Mouse (Mus musculus): ENCODE measurements at regions not wholly inside any gene's neighbourhood (a gene's known extent, or its start where the extent isn't known, plus 50 kb on each side); places are given as distances from the start of the nearest gene placed in this dataset.

DNA sequence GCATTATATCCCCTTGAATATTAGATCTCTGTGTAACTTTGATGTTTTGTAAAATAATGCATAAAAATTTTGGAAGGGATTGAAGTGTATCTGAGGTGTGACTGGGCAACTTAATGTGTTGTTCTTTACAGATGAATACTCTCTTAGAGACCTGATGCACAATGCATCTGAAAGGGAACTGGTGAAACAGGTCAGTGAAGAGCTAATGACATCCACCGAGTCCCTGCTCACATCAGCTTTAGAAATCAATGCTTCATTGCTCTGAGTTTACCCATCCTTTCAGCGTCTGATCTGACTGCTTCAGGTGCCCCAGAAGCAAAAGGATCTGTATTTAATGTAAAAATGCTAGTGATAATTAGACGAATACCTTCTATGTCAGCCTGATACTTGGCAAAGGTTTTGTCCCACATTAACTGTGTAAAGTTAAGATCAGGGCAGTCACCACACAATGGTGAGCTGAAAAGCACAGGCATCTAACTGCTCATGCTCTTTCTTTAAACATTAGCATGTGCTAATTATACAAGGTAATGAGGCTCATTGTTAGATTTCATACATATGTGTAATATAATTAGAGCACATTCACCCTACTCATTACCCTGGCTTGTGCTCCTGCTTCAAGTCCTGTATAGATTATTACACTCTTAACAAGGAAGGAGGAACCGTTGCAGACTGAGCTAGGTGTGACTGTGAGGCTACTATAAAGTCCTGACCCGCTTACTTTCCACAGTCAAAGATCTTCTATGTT is 204.6 kb upstream of the Tlr4 start:
- DNase-seq (ENCODE audit: extremely low spot score, low read depth, low spot score) = no peak

DNA sequence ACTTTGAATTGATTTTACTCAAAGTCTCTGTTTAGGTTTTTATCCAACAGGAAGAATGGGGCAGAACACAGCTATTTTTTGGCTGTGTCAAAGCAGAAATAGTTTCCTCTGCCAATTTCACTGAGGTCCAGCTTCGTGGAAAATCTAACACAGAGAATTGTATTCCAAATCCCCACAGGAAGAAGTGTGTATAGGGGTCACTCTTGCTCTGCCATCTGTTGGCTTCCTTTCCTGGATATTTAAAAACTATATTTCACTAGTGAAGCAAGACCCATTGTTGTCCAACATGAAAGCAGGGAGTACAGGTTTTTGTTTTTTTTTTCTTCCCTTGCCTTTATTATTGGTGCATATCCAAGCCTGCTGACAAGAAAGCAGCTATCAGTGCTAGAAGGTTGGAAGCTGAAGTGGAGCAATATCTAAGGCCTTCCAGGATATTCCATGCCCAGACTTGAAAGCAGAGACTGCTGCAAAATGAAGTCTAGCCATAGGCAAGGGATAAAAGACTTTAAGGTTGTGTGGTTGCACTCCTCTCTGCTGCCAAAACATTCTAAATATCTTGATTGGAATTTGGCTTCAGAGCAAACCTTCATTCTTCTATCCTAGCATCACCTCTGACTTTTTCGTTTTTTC is 208.5 kb upstream of the Tlr4 start:
- DNase-seq (ENCODE audit: extremely low spot score, low read depth, low spot score) = no peak

DNA sequence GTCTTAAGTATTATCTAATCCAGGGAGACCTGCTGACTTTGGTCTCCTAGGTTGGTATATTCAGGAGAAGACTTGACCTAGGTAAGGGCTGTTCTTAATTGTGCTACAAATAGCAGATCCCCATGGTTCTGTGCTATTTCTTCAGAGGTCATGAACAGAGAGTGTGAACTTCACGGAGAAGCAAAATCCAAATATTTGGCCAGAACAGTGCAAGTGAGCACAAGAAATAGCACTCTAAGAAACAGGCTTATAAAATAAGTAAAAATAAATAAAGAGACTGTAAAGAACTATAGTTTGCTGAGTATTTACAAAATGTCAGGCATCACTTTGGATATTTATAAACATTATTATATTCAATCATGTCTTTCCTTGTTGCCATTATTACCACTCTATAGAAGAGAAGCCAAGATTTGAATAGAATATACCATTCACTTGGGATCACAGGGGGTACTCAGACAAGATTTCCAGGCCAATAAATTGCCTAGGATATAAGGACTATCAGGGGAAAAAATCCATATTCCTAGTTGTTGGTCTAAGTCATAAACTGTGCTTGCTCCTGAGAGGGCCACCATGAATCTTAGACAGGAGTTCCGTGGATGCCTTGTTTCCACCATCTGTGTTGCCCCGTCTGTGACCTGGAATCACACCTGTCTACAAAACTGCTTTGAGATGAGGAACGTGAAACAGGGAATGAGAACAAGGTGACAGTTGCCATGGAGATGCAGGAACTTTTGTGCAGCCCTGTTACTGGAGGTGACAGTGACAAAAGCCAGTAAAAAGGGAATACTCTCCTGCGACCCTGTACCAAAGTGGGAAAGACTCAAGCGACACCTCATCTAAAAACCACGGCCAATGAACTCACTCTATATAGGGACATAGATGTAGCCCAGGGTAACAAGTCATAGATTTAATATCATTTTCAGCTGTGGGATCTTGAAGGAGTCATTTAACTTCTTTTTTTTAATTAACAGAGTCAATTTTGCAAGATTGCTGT is 209.3 kb upstream of the Tlr4 start:
- peak; percentile 5 for DNase-seq (ENCODE audit: extremely low spot score, low read depth, low spot score)

DNA sequence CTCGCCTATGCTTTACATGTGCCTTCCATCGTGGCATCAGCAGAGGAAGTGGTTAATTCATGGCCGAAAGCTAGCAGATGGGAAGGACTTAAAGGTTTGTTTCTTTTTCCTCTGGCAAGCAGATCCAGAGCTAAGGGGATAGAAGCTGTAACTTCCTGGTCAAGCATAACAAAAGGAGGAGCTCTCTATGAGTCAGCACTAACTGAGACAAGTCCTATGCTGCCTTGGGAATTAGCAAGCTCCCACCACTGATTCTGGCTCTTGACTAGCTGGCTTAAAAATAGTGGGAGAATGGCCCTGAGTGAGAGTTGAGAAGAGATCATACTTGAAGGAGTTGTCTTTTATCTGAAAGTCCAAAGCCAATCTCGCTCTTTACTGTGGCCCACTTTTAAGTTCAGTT is 210.3 kb upstream of the Tlr4 start:
- DNase-seq (ENCODE audit: extremely low spot score, low read depth, low spot score) = no peak

DNA sequence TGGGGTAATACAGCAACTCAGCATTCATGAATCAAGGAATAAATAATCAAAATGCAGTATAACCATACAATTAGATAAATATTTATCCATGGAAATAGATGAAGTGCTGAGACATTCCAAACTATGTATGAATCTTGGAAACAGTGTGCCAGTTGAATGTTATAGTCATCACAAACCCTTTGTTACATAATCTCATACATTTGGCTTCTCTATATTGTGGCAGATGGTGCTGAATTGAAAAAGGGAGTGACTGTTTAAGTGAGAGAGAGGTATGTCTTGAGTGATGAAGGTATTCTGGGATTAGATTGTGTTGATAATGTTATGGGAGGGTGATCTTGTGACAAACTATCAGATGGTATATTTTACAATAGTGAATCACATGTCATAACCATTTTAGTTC is 200.4 kb upstream of the Astn2 start:
- DNase-seq (ENCODE audit: extremely low spot score, low read depth, low spot score) = no peak

DNA sequence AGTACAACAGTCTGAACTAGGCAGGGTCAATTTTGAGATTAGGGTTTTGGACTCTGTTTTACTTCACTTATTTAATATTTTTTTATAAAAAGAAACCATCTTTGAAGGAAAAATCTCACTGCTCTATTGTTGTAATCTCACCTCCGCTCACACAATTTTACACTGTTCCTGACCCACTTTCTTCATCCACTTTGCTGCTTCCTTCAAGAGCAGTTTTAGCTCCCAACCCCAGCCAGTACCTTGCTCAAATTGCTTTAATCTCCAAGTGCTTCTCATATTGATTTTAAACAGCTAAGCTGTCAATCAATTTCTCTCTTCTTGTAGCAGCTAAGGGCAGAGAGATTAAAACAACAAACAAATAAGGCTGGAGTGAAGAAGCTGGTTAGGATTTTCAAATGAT is 194.3 kb upstream of the Astn2 start:
- no peak for DNase-seq (ENCODE audit: extremely low spot score, low read depth, low spot score)

DNA sequence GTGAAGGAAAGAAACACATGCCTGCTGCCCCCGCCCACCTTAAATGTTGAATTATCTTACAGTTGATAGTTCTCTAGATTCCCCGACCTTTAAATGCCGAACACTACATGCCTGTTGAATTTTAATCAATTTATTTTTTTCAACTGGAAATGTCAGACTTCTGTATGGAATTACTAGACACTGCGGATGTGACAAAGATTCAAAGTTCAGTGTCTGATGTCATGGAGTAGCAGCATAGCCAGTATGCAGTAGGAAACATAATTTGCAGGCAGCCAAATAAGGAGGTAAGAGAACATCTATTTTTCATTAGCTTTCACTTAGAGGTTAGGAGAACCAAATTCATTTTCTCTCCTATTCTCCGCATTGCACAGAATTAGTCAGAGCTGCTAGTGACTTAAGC is 182.2 kb upstream of the Astn2 start:
- DNase-seq (ENCODE audit: extremely low spot score, low read depth, low spot score) = no peak

DNA sequence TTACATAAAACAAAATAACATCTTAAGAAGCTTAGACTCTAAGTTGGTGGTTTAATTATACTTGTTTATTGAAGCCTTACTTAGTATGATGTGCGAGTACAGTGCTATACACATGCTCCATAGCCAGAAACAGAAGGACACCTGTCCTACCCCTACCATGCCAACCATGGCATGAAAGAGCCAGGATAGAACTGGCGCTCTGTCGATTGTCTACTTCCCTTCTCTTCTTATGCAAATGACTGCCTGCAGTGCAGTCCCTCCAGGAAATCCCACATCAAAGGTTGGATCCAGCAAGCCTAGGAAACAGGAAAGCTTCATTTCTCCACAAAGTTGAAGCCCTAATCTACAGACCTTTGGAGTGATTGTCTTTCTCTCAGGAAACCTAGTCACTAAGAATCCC is 181.8 kb upstream of the Astn2 start:
- DNase-seq (ENCODE audit: extremely low spot score, low read depth, low spot score) = no peak

DNA sequence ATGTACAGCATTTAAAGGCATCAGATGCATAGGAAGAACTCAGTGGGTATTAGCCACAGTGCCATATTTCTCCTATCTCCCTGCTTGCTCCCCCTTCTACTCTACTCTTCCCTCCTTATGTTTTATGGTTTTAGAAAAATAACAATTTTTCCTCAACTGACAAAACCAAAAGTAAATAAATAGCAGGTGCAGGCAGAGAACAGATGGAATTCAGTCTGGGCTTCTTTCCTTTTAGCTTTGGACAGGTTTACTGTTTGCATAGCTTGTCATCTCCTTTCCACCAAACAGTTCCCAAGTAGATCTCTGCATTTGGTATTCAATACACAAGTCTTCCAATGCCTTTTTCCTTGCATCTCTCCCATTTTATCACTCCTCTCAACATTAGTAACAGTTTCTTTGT is 152.5 kb upstream of the Astn2 start:
- DNase-seq (ENCODE audit: extremely low spot score, low read depth, low spot score) = no peak

DNA sequence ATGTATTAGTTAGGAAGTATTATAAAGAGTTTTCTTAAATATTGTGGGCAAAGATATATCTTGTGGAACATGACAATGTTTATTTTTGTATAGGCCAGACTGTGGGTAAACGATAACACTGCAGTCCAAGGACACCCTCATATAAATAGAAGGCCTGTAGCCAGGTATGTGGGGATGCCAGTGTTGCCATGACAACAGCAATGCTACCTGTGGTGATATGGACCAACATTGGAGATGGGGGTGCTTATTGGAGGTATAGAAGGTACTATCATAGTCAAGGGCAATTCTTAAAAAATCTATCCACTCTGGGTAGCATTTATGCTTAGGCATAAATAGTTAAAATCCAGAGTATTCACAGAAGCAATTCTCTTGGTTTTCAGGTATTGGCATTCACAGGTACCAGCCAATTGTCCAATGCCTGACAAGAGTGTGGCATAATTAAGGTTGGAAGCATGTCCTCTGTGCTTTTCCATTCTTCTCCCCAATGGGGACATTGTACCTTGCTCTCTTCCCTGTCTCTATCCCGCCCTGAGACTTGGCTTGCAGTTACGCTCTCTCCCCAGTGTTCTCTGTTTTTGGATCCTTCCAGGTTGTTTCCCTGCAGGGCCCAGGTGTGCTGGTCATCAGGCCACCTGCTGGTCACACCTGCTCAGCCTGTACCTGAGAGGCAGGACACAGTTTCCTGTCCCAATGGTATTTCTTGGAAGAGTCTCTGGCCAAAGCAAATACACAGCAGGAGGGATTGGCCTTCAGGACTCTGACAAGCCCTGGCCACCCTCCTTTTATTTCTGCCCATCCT is 146.1 kb upstream of the Astn2 start:
- DNase-seq (ENCODE audit: extremely low spot score, low read depth, low spot score) = no peak

DNA sequence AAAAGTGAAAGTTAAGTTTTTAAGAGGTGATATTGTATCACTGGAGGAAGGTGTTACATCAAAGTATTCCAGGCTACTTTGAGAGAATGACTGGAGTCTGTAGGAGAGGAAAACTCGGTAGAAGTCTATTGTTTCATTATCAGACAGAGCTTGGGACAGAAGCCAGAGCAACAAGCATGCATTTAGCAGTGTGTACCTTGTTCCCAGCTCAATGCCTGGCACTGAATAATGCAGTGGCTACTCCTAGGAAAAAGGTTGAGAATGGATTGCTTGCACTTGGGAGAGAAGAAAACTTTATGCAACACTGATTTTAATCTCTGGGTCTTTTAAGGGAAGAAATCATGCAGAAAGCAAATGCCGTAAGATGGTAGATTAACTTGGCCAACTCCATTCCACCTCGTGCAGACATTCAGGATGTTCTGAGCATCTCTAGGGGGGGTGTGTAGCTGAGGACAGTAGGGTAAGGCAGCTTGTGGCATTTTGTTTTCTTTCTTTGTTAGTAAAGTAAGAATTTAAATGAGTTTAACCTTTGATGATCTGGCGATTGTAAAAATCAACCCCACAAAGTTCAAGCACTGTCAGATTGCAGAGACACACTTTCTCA is 138.5 kb upstream of the Astn2 start:
- no peak for DNase-seq (ENCODE audit: extremely low spot score, low read depth, low spot score)

DNA sequence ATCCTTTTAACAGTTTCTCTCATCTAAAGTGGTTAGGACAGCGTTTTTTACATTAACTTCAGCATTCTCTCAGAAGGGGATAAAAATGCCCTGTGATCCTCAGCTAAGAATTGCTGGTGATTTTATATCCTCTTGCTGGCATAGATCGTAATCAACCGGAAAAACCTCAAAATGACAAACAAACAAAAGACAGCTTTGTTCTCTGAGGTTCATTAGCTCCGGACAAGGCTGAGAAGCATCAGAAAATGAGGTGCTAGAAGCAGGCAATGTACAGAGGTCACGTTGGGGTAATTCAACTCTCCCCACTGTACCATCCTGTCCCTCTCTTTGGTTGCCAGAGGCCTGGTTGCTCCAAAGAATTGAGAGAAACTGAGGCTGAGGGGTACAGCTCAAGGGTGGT is 120.0 kb upstream of the Astn2 start:
- no peak for DNase-seq (ENCODE audit: extremely low spot score, low read depth, low spot score)

DNA sequence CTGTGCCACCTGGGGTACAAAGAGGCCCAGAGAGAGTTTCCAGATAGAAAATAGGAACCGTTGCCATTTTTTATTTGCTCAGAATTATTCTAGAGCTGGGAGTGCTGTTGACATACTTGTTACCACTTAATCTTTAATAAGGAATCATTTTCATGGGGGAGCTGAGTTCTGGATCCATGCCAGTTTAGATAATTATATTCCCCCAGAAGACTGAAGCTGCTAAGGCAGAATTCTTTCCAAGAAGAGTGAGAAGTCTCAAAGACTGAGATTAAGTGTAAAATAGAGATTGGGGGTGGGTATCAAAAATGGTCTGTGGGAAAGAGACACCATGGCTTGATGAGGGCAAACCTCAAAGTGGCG is 119.5 kb upstream of the Astn2 start:
- DNase-seq (ENCODE audit: extremely low spot score, low read depth, low spot score) = no peak

DNA sequence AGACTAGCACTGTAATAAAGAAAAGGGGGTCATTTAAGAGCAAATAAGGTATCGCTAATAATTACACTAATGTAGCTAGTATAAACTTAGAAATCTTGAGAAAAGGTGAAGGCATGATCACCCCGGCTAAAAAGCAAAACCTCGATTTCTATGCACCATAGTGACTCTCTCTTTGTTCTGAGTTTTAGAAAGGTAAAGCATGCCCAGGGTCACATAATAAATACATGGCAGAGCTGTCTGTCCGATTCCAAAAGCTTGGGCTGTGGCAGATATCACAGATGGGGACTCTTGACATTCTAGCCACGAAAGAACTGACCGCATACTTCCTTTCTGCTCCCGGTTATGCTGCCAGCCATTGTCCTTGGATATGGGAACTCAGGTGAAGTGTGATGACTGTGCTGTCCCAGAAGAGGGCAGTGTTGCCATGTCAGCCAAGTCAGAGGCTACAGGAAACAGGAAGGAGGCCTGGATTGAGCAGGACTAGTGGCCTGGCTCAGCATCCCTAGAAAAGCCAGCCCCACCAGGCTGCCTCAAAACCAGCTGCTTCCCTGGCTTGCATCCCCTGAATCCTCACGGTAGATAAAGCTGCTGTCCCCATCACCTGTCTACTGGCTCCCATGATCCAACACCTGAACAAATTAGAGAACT is 119.0 kb upstream of the Astn2 start:
- DNase-seq (ENCODE audit: extremely low spot score, low read depth, low spot score) = peak; percentile 30

DNA sequence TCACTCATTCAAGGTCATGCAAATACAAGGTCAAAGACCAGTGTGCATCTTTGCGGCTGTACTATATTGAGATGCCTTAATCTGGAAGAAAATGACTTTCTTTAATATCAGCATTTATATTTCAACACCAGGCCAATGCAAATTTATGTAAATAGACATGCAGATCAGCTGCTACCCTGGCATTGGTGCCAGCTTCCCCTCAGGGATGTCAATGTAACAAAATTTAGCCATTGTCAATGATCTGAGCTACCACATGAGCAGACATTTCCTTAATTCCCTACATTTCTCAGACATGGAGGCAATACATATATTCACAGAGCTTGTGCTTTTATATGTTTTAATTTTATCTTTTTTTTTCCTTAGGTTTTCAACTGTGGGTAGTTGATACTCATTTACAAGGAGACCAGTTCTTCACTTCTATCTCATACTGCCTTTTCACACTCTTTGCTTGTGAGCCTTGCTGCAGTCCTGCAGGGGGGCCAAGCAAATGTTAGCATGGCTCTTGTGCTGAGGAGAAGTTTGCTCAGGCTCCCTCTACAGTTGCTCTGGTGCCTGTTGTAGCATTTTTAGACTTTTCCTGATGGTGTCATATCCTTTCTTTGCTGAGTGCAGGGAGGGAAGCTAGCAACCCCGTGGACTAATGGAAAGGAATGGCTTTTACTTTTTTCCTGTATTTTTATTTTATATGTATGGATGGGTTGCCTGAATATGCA is 117.8 kb upstream of the Astn2 start:
- DNase-seq (ENCODE audit: extremely low spot score, low read depth, low spot score) = no peak

DNA sequence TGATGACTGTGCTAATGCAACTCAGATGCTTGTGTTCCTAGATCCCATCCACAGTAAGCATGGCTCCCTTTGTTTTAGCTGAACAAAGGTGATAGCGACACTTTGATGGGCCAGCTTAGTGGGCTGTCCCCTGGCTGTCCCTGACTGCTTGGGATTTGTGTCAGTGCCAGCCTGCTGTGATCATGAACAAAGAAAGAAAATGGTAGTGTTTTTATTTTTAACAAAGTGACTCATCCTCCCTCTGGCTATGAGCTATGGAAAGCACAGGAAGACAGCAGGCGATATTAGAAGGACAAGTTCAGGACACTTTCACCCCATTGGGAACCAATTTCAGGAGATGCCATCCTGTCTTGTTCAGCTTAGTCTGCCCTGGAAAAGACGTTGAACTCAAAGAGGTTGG is 116.4 kb upstream of the Astn2 start:
- DNase-seq (ENCODE audit: extremely low spot score, low read depth, low spot score) = no peak

DNA sequence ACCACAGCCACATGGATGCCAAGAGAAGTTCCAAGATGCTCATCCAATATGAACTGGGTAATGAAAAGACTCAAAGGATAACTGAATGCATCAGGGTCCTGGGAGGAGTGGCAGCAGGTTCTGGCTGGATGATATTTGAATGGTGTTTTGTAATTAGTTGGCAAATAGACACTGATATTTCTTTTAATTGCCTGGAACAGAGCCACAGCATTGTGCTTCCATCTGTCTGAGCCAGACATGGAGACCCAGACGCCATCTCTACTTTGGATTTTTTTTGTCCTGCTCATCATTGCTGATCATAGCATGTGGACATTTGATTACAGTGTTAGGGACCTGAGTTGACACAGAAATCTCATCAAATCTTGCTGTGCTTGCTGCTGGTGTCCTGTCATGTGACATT is 111.4 kb upstream of the Astn2 start:
- no peak for DNase-seq (ENCODE audit: extremely low spot score, low read depth, low spot score)

DNA sequence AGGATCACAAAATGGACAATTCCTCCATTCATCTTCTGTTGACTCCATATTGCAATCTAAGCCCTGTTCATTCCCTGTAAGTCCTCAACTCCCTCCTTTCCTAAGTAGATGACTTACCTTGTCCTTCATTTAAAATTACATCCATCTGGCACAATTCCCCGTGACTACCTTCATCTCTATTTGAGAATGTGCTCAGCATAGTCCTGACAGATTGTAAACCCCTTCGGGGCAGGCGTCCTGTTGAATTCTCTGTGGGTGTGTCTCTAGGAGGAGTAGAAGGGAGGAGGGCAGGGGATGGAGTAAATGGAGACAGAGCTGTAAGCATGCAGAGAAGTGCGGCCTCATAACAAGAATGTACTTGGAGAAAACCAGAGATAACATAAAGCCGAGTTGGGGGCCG is 79.1 kb upstream of the Astn2 start:
- DNase-seq (ENCODE audit: extremely low spot score, low read depth, low spot score) = no peak

DNA sequence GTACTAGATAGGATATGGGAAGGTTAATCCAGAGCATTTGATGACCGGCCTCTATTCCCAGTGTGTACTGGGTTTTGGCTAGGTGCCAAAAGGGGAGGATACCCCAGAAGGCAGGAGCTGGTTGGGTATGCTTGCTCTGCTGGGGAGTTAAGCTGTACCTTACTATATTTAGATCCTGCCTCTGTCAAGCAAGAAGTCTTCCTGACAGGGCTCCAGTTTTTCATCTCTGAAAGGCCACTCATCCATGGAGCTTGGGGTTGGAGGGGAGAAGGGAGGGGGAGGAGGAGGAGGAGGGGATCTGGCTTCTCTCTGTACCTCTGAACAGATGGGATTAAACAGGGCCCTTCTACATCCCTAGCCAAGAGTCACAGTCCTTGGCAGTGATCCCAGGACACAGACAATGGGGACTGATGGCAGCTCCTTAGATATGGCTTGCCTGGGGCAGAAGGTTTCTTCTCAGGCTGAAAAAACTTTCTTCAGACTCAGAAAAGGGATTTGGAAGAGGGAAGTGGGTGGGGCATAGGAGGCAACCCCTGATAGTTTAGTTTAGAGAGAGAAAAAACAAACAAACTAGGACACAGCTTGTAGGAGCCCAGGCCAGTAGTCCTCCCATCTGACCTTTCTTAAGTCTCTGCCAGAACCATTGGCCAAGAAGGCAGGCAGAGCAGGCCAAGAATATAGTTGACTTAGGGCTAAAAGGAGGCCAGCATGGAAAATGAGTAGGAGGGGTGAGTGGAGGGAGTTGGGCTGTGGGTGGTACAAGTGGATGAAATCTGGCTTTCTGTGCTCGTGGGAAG is 78.3 kb upstream of the Astn2 start:
- DNase-seq (ENCODE audit: extremely low spot score, low read depth, low spot score) = no peak

All from hindlimb bud, embryonic 11.5 days (tissue).